Mouse (Mus musculus) kidney, postnatal 0 days (tissue): ENCODE measurements around the gene Polrmt. TPM values are rescaled to one million over a fixed set of nuclear protein-coding genes. Genes with fewer than 3 reads are reported as not detected.

Experiments
- ATAC-seq: fragments of 200-750 bp; cut with Nextera tagmentation; replicated peaks from 2 replicates; pipeline ENCODE4 v1.8.0; 2017; ENCODE audit warnings: low read depth, moderate number of reproducible peaks, moderate TSS enrichment, moderate library complexity; ENCODE audit not compliant: low FRiP score
- DNase-seq: peaks from one replicate; pipeline ENCODE4 v3.0.0-alpha.2; 2016; ENCODE audit warnings: low spot score
- H3K27ac ChIP-seq: fragments of 300-500 bp; sonication (generic); 2 replicates; pipeline ENCODE4 v1.5.1; 2014; ENCODE audit warnings: mild to moderate bottlenecking
- H3K27me3 ChIP-seq: fragments of 300-500 bp; sonication (generic); 2 replicates; pipeline ENCODE4 v1.6.1; 2014; ENCODE audit warnings: low read length, mixed read lengths; ENCODE audit not compliant: insufficient read depth
- H3K36me3 ChIP-seq: fragments of 300-500 bp; sonication (generic); 2 replicates; pipeline ENCODE4 v1.6.1; 2014; ENCODE audit warnings: low read length, mixed read lengths; ENCODE audit not compliant: insufficient read depth
- H3K4me1 ChIP-seq: fragments of 300-500 bp; sonication (generic); replicated peaks from 2 replicates; pipeline ENCODE4 v1.6.1; 2014; ENCODE audit warnings: antibody characterized with exemption, low read length, mixed read lengths; ENCODE audit not compliant: insufficient read depth
- H3K4me2 ChIP-seq: fragments of 300-500 bp; sonication (generic); 2 replicates; pipeline ENCODE4 v1.6.1; 2014; ENCODE audit warnings: mild to moderate bottlenecking, low read length, moderate library complexity, mixed read lengths
- H3K4me3 ChIP-seq: fragments of 300-500 bp; sonication (generic); replicated peaks from 2 replicates; pipeline ENCODE4 v1.5.1; 2014; ENCODE audit warnings: low read depth, low read length
- H3K9ac ChIP-seq: fragments of 300-500 bp; sonication (generic); 2 replicates; pipeline ENCODE4 v1.6.1; 2014; ENCODE audit warnings: low read depth, low read length
- H3K9me3 ChIP-seq: fragments of 300-500 bp; sonication (generic); replicated peaks from 2 replicates; pipeline ENCODE4 v1.6.1; 2016; ENCODE audit warnings: low read length, inconsistent platforms, mixed read lengths
- CTCF ChIP-seq: IDR thresholded peaks from 2 replicates; pipeline ENCODE4 v1.5.1; 2016; ENCODE audit warnings: antibody characterized with exemption, low read depth, mild to moderate bottlenecking, moderate library complexity
- WGBS: fragments of 180-500 bp; shearing (Covaris S2); extraction: QIAGEN DNeasy Blood & Tissue Kit; methylation state at CpG from one replicate; pipeline ENCODE4 v1.1.7; 2014; 5-methylcytosine and 5-hydroxymethylcytosine counted together
- polyA plus RNA-seq: library from polyadenylated mRNA; unstranded; fragments of >200 nt; fragmentation: Nextera tagmentation; extraction: Ambion mirVana; gene quantifications from 2 replicates; pipeline ENCODE4 v1.2.1, GENCODE M21; 2015

Gene Polrmt
- polyA plus RNA-seq, 1 experiment from 2014 or later = 38.5 TPM

DNA sequence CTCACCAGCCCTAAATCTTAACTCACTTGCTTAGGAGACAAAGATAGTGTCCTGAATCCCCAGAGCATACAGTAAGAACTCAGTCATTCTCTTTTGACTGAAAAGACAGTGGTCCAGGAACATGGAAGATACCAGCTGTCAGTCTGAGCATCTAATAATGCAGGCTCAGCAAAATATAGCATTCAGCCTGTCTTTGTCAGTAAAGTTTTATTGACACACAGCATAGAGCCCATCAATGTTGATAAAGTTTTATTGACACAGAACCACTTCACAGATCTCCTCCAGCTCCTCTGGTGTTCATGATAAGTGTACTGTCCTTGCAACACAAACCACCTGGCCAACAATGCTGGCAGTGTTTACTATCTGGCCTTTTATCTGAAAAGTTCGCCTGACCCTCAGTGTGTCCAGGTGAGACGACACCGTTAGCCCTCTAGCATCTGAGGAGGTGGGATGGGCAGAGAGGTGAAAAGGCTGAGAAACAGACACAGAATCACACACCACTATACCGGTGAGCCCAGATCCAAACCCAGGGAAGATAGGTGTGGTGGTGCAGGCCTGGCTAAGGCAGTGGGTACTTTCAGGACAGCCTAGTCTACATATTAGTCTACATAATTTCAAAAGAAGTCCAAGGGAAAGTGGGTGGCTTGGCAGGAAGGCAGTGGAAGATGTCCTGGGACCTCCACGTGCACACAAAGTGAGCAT, 46.1 kb upstream of the Polrmt start:
- TF ChIP-seq CTCF = no peak
- no peaks in the 10 kb centered on the region for H3K27me3 ChIP-seq
- ATAC-seq (no peak), DNase-seq (no peak)
- no peaks in the 10 kb centered on the region for H3K9me3 ChIP-seq
- H3K36me3 ChIP-seq = no peaks in the 10 kb centered on the region
- peak overlapping the region; percentile 83; the same call in 1 of the 2 replicates for H3K4me3 ChIP-seq
- H3K27ac ChIP-seq = peak overlapping the region; percentile 64
- H3K4me1 ChIP-seq = peaks cover 15% of the 10 kb centered on the region
- 87% methylated on average over 5 of the region's 5 CpGs for WGBS
- peak overlapping the region; percentile 96; the same call in 1 of the 2 replicates for H3K4me2 ChIP-seq
- 0 out of 2 replicates have a peak overlapping the region, but pooled peaks have one; percentile 90 for H3K9ac ChIP-seq

DNA sequence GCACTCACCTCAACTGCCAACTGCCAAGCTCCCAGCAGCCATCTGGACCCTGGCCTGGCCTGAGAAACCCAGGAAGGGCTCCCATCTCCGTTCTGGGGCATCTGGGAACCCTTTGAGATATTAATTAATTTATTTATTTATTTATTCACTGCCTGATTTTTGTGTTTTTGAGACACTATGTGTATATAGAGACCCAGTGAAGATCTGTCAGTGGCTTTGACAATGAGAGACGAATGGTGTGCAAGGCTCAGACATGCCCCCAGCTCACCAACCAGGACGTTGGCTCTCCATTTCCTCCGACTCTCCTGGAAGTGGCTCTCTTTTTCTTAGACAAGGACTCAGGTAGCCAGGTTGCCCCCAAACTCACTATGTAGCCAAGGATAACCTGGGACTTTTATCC, 44.5 kb upstream of the Polrmt start, which contains the start of gene Prss57:
Gene Prss57, minus strand, starts transcription at position 101 of the 400 bp plus-strand sequence.
- no peak for ATAC-seq
- no peak for TF ChIP-seq CTCF

DNA sequence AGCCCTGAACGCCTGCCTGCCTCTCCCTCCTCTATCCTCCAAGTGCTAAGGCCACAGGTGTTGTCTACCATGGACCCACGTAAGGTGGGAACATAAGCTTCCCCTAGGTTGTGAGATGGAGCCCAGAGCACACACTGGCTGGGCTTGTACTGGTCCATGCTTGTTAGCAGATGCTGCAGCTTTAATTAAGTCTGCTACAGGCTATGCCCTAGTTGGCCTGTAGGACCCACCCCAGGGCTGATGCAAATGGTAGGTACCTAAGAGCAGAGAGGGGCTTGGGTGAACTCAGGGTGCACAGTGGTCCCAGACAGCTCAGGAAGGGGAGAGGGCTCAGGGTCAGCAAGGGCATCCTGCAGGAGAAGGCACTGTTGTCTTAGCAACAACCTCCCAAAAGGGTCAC, 43.2 kb upstream of the Polrmt start:
- 70% methylated on average over 2 of the region's 2 CpGs for WGBS
- DNase-seq (no peak), ATAC-seq (no peak)
- no peaks in the 10 kb centered on the region for H3K36me3 ChIP-seq
- H3K4me2 ChIP-seq = no peak overlapping the region
- H3K9me3 ChIP-seq = no peaks in the 10 kb centered on the region
- H3K9ac ChIP-seq = no peak overlapping the region
- peaks cover 8% of the 10 kb centered on the region; the same call in 1 of the 2 replicates for H3K4me1 ChIP-seq
- H3K4me3 ChIP-seq = no peak overlapping the region
- no peaks in the 10 kb centered on the region for H3K27me3 ChIP-seq
- TF ChIP-seq CTCF = no peak
- H3K27ac ChIP-seq = no peak overlapping the region

More for the DNA sequence above, 44.5 kb upstream of the Polrmt start, which contains the start of gene Prss57:
- H3K9me3 ChIP-seq = no peaks in the 10 kb centered on the region
- no peak within 1 kb of the TSS for H3K4me2 ChIP-seq
- H3K4me1 ChIP-seq = peaks cover 15% of the 10 kb centered on the region
- H3K9ac ChIP-seq = no peak within 1 kb of the TSS
- H3K27me3 ChIP-seq = no peaks in the 10 kb centered on the region
- no peak within 1 kb of the TSS for H3K4me3 ChIP-seq
- no peak for DNase-seq
- H3K27ac ChIP-seq = no peak within 1 kb of the TSS
- WGBS = 83% methylated on average over 4 of the region's 4 CpGs
- no peaks in the 10 kb centered on the region for H3K36me3 ChIP-seq

DNA sequence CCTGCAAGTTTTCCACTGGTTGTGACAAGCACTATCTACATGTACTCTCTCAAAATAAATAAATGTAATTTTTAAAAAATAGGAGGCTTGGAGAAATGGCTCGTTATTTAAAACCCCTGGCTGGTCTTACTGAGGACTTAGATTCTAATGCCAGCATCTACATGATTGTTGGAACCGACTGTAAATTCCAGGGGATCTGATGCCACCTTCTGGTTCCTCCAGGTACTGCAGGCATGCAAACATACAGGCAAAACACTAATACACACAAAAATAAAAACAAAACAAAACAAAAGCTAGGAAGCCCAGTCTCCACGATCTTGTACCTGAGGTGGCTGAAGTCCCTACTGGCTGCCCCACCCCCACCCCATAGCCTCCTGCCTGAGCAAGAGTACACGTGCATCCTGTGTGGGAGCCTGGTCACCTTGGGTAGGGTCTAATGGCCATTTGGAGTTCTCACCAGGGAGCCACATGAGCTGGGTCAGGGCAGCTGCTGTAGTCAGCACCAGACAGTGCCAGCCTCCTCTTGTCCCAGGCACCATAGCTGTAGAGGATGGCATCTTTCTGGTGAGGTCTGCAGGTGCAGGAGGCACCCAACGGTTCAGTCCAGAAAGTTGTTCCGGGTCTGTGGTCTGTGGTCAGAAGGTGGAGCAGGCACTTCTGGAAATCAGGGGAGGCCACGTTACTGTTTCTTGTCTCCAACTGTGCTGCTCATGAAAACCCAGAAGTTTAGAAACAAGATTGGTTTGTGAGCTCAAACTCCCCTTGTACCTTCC, 42.2 kb upstream of the Polrmt start:
- Histone ChIP-seq H3K4me2 (no peak overlapping the region), H3K36me3 (no peaks in the 10 kb centered on the region), H3K27me3 (no peaks in the 10 kb centered on the region), H3K4me1 (0 out of 2 replicates have a peak, but pooled peaks cover 7% of the 10 kb centered on the region), H3K9me3 (no peaks in the 10 kb centered on the region), H3K4me3 (no peak overlapping the region), H3K27ac (no peak overlapping the region), H3K9ac (no peak overlapping the region)
- 32% methylated on average over 7 of the region's 7 CpGs for WGBS
- DNase-seq = peak; percentile 85
- no peak for ATAC-seq
- TF ChIP-seq CTCF = peak; percentile 92

DNA sequence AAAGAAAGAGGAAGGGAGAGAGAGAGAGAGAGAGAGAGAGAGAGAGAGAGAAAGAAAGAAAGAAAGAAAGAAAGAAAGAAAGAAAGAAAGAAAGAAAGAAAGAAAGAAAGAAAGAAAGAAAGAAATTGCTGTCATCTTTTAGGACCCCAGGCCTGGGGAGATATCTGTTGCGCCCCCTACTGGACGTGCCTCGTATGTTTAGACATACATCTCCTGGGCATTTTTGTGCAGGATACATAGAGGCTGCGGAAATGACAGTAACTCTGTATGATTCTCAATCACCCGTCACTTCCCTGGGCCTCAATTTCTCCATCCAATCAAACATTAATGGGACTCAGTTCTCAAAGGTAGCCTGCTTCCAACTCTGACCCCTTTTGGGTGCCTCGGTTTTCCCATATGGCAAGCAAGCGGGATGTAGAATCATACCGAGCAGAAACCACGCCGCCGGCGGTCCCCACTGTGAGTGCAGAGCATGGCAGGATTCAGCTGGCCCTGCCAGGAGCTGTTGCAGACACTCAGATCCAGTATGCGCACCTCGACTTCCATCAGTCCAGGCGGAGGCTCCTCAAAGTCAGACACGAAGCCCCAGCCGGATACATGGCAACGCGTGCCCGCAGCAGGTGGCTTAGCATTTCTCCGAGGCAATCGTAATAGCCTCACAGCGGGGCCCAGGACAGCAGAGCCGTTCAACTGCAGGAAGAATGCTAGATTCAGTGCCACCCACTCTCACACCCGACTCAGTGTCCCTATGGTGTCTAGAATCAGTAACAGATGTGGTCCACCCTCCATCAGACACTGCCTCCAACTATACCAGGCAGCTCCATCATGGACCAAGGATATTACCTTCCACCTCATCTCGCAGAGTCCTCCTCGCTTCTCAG, 37.8 kb upstream of the Polrmt start:
- TF ChIP-seq CTCF = peak; percentile 65
- 52% methylated on average over 27 of the region's 27 CpGs for WGBS
- DNase-seq = no peak

More for the DNA sequence above, 37.8 kb upstream of the Polrmt start:
- H3K9me3 ChIP-seq = no peaks in the 10 kb centered on the region
- H3K36me3 ChIP-seq = no peaks in the 10 kb centered on the region
- H3K4me1 ChIP-seq = peaks cover 7% of the 10 kb centered on the region; the same call in 1 of the 2 replicates
- H3K9ac ChIP-seq = no peak overlapping the region
- no peak for ATAC-seq
- no peaks in the 10 kb centered on the region for H3K27me3 ChIP-seq
- no peak overlapping the region for H3K4me3 ChIP-seq
- no peak overlapping the region for H3K27ac ChIP-seq
- no peak overlapping the region for H3K4me2 ChIP-seq
